Mouse (Mus musculus) cerebellum, adult 2 months (tissue): ENCODE measurements around the gene Trub1. TPM values are rescaled to one million over a fixed set of nuclear protein-coding genes. Genes with fewer than 3 reads are reported as not detected.

Experiments used
- DNase-seq, 2 experiments: peaks; one replicate each; pipeline ENCODE4 v3.0.0; 2021
- H3K27ac ChIP-seq: fragments of 200-500 bp; 2 replicates; pipeline ENCODE4 v1.5.1; 2012; ENCODE audit warnings: low read length, control low read depth, inconsistent platforms; ENCODE audit not compliant: insufficient read depth
- H3K27me3 ChIP-seq: fragments of 200-500 bp; 2 replicates; pipeline ENCODE4 v1.6.1; 2012; ENCODE audit warnings: inconsistent platforms, mild to moderate bottlenecking, low read length, moderate library complexity; ENCODE audit not compliant: control insufficient read depth, insufficient read depth
- H3K4me1 ChIP-seq: fragments of 200-500 bp; 2 replicates; pipeline ENCODE4 v1.6.1; 2011; ENCODE audit warnings: low read length; ENCODE audit not compliant: control insufficient read depth, insufficient read depth
- H3K4me3 ChIP-seq: fragments of 200-500 bp; replicated peaks from 2 replicates; pipeline ENCODE3; 2011; ENCODE audit warnings: mild to moderate bottlenecking, low read depth, low read length, control low read depth; ENCODE audit not compliant: insufficient read depth
- CTCF ChIP-seq: fragments of 200-500 bp; IDR thresholded peaks from 2 replicates; pipeline ENCODE4 v1.5.1; 2011; ENCODE audit warnings: low read depth, mild to moderate bottlenecking, control low read depth, low read length, moderate library complexity, borderline replicate concordance; ENCODE audit not compliant: insufficient read depth
- POLR2A ChIP-seq: fragments of 200-500 bp; IDR thresholded peaks from 2 replicates; pipeline ENCODE4 v1.6.1; 2011; ENCODE audit warnings: low read length, control low read depth, borderline replicate concordance; ENCODE audit not compliant: insufficient read depth
- WGBS: fragments of 180-500 bp; shearing (Covaris S2); methylation state at CpG from one replicate; pipeline ENCODE4 v1.1.7; 2018; 5-methylcytosine and 5-hydroxymethylcytosine counted together
- polyA plus RNA-seq: library from polyadenylated mRNA; depleted of rRNA; stranded (reverse); fragments of >200 nt; gene quantifications from 2 replicates; pipeline ENCODE4 v1.2.3, GENCODE M21; 2012

Trub1 gene
- polyA plus RNA-seq, 1 experiment: 17.8 TPM

- WGBS: 94% methylated on average over 13 of the region's 13 CpGs
- Histone ChIP-seq H3K4me3 (no peak overlapping the region), H3K27me3 (no peaks in the 10 kb centered on the region), H3K4me1 (no peaks in the 10 kb centered on the region), H3K27ac (no peak overlapping the region)
- TF ChIP-seq CTCF: no peak
- TF ChIP-seq POLR2A: no peak
- DNase-seq: no peak
These were observed 34.4 kb downstream of the Trub1 start for GRCm38 (mm10) chr19:57487051-57487658.

- Histone ChIP-seq H3K4me1 (no peaks in the 10 kb centered on the region), H3K27me3 (no peaks in the 10 kb centered on the region), H3K4me3 (no peak overlapping the region), H3K27ac (no peak overlapping the region)
- 90% methylated on average over 7 of the region's 7 CpGs for WGBS
- no peak for DNase-seq
- TF ChIP-seq POLR2A: no peak
These were observed 36.8 kb downstream of the Trub1 start for GRCm38 (mm10) chr19:57489527-57489926.

- Histone ChIP-seq H3K27ac (no peak overlapping the region), H3K27me3 (no peaks in the 10 kb centered on the region), H3K4me3 (no peak overlapping the region), H3K4me1 (no peaks in the 10 kb centered on the region)
- no peak for DNase-seq
- TF ChIP-seq POLR2A (no peak), CTCF (no peak)
- WGBS: 49% methylated on average over 8 of the region's 8 CpGs
These were observed 38.3 kb downstream of the Trub1 start for GRCm38 (mm10) chr19:57491030-57491429.

GRCm38 (mm10) chr19:57494020-57494419 lies 41.3 kb downstream of the Trub1 start:
- Histone ChIP-seq H3K27ac (no peak overlapping the region), H3K4me1 (no peaks in the 10 kb centered on the region), H3K4me3 (no peak overlapping the region), H3K27me3 (no peaks in the 10 kb centered on the region)
- no peak for DNase-seq
- 87% methylated on average over 5 of the region's 5 CpGs for WGBS
- TF ChIP-seq CTCF (no peak), POLR2A (no peak)

GRCm38 (mm10) chr19:57498110-57498743 lies 45.5 kb downstream of the Trub1 start:
- Histone ChIP-seq H3K27me3 (no peaks in the 10 kb centered on the region), H3K4me1 (no peaks in the 10 kb centered on the region), H3K27ac (no peak overlapping the region), H3K4me3 (no peak overlapping the region)
- no peak for DNase-seq
- 94% methylated on average over 10 of the region's 10 CpGs for WGBS
- TF ChIP-seq POLR2A (no peak), CTCF (no peak)

- DNase-seq: no peak
- Histone ChIP-seq H3K27me3 (no peaks in the 10 kb centered on the region), H3K4me1 (no peaks in the 10 kb centered on the region), H3K4me3 (no peak overlapping the region), H3K27ac (no peak overlapping the region)
- TF ChIP-seq CTCF: no peak
- TF ChIP-seq POLR2A: no peak
- 75% methylated on average over 6 of the region's 6 CpGs for WGBS
These were observed 46.2 kb downstream of the Trub1 start for GRCm38 (mm10) chr19:57498884-57499410.

GRCm38 (mm10) chr19:57500254-57500653 lies 47.5 kb downstream of the Trub1 start:
- Histone ChIP-seq H3K27me3 (no peaks in the 10 kb centered on the region), H3K4me3 (no peak overlapping the region), H3K27ac (no peak overlapping the region), H3K4me1 (no peaks in the 10 kb centered on the region)
- 99% methylated on average over 5 of the region's 5 CpGs for WGBS
- DNase-seq: no peak
- no peak for TF ChIP-seq POLR2A

- H3K27ac ChIP-seq: no peak overlapping the region
- 77% methylated on average over 6 of the region's 6 CpGs for WGBS
- no peak overlapping the region for H3K4me3 ChIP-seq
- no peaks in the 10 kb centered on the region for H3K27me3 ChIP-seq
- no peak for DNase-seq
- no peaks in the 10 kb centered on the region for H3K4me1 ChIP-seq
- no peak for TF ChIP-seq POLR2A
- TF ChIP-seq CTCF: no peak
These were observed 50.4 kb downstream of the Trub1 start for GRCm38 (mm10) chr19:57503144-57503543.
